Mouse (Mus musculus): ENCODE results near the gene Antxr1.
A peak's percentile ranks its signal among the peaks of the same experiment; 100 is the strongest.

Gene Antxr1

DNA sequence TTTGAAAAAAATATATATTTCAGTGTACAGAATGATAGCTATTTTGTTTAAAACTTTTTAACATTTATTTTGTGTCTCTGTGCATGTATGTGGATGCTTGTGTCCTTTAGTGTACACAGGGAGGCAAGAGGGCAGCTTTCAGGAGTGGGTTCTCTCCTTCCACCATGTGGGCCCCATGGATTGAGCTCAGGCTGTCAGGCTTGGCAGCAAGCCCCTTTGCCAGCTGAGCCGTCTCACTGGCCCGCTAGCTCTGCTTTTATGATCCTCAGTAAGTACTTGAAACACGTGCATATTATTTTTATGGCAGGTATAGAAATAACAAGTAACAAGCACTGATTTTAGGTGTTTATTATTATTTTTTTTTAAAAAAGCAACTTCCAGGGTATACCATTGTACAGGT lies 202.1 kb downstream of the Antxr1 start:
- DNase-seq, result peak; percentile 62

DNA sequence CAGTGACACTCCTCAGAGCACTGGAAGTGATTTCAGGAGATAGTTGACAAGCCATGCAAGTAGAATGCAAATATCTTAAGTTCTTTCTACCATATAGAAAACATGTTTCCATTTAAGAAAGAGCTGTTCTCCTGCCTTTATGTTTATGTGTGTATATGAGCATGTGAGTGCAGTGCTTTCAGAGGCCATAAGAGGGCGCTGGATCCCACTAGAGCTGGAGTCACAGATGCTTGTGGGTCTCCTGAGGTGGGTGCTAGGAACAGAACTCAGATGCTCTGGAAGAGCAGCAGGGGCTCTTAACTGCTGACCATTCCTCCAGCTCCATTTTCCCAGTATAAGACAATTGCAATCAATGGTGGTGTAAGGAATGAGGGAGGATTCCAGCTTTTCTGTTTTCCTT lies 204.5 kb downstream of the Antxr1 start:
- no peak for DNase-seq

DNA sequence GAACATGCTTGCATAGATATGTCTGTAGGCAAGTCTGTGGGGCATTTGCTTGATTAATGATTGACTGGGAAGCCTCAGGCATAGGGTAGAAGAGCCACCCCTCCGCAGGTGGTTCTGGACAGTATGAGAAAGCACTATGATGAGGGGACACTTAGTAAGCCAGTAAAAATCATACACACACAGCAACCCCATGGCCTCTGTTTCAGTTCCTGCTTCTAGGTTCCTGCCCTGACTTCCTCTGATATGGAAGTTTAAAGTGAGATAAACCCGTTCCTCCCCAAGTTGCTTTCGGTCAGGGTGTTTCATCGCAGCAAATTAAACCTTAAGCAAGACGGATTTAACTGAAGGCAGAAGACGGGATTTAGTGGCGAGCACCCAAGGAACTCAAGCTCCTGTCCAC lies 205.0 kb downstream of the Antxr1 start:
- peak; percentile 82 for DNase-seq

DNA sequence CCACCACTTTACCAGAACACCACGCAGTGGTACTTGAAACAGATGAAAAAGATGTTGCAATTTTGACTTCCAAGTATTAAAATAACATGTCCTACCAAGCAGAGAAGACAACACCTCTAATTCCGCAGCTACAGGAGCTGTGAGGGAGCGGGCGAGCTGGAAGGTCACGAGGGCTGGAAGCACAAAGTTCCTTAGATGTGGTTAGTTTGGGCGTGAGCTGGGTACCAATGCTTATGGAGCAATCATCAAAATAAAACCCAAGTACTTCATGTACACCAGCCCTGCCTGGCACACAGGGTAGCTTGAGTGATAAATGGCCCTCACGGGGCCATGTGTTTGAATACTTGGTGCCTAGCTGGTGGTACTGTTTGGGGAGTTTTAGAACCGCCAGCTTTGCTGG lies 205.8 kb downstream of the Antxr1 start:
- peak; percentile 84 for DNase-seq

DNA sequence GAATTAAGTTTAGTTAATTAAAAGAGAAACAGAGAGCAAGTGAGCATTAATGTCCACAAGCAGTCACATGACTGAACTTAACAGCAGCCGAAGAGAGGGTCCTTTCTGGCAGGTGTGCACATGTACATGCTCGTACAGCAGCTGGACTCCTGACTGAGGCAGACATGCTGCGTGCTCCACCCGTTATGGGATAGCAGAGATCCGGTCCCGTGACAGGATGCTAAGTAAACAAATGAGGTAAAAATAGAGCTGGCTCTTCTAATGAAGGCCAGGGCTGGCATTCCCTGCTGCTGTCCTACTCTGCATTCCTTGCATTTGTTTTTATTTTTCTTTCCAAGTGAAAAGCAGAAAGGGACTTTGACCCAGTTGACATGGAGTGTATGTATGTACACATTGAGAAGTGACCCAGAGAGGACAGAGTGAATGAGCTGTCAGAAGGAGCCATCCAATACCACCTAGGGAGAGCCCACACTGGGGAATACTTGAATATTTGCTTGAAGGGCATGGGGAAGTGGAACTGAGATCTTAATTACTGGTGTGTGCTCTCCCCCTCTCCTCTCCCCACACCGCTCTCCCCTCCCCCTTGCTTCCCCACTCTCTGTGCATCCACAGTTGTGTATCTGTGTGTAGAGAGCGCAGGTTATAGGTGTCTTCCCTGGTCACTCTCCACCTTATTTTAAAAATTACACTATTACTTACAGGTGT lies 208.4 kb downstream of the Antxr1 start:
- peak; percentile 87 for DNase-seq

DNA sequence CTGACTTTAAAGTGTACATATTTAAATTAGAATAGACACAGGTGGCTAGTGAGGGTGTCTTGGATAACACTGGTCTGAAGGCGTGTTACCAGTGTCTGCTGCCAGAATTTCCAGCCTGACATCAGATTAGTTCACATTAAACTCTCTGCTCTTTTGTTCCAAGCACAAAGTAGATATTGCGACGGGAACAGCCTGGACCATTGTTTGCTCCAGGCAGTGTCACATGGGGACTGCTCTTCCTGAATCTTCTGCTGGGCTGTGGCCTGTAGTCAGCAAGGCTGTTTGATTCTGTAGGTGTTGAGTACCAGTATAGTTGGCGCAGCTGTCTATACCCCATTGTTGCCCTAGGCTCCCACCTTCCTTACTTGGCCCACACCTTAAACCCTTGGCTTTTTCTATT lies 211.6 kb downstream of the Antxr1 start:
- peak; percentile 70 for DNase-seq

DNA sequence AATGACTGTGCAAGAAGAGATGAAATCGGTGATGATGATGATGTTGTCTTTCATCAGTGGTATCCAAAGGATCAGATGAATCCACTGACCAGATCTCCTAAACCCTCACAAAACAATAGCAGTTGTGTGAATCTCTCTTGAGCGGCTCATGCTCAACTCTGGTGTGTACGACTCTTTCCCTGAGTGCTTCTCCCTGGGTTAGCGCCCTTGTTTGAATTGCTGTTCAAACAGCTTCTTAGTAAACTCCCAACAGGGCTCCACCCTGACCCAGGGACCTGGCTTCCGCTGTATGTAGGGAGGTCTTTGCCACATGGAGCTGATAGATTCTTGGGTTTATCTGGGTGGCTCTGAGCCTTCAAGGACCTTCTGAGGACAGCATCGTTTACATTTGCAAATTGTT lies 212.2 kb downstream of the Antxr1 start:
- peak; percentile 4 for DNase-seq

DNA sequence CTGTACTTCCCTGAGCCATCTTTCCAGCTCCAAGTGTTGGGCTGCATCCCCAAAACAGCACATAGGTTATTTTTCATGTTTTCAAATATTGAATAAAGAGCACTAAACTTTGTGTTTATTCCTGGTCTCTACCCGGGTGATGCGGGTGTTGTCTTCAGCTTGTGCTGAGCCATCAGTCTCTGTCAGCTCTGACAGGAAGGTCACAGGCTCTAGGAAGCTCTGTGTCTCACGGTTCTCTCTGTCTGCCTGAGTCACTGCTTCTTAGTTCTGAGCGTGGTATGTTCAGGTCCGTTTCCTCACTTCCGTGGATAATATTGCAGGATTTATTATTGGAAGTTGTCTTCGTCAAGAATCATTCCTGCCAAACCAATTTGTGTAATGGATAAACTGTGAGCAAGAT lies 213.7 kb downstream of the Antxr1 start:
- peak; percentile 79 for DNase-seq

DNA sequence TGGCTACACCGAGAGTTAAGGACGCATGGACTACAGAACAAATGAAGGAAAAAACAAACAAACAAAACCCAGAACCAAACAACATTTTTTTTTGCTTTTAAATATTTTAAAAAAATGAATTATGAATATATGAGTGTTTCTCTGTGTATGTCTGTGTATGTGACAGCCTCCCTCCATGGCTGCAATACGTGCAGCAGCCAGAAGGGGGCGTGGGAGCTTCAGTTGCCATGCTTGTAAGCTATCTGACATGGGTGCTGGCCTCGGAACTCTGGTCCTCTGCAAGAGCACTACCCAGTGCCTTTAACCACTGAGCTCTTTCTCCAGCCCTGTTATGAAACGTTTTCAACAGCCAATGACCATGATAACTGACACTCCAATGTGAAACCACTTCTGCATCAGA lies 215.0 kb downstream of the Antxr1 start:
- peak; percentile 61 for DNase-seq

DNA sequence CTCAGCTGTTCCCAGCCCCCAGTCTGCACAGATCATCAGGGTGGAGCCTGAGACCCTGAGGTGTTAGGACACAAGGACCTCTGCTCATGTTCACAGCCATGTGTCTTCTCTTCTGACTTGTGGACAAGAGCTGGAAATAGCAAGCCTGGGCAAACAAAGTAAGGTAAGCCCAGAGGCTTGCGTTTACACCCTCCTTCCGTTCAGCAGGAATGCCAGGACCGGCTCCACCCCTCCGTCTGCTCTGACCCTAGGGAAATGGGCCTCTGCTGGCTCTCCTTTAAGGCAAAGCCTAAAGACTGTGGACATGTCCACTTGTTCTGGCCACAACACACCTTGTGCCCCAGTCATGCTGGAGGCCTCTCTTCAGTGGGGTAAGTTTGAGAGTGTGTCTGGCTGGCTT lies 215.6 kb downstream of the Antxr1 start:
- DNase-seq, result no peak

DNA sequence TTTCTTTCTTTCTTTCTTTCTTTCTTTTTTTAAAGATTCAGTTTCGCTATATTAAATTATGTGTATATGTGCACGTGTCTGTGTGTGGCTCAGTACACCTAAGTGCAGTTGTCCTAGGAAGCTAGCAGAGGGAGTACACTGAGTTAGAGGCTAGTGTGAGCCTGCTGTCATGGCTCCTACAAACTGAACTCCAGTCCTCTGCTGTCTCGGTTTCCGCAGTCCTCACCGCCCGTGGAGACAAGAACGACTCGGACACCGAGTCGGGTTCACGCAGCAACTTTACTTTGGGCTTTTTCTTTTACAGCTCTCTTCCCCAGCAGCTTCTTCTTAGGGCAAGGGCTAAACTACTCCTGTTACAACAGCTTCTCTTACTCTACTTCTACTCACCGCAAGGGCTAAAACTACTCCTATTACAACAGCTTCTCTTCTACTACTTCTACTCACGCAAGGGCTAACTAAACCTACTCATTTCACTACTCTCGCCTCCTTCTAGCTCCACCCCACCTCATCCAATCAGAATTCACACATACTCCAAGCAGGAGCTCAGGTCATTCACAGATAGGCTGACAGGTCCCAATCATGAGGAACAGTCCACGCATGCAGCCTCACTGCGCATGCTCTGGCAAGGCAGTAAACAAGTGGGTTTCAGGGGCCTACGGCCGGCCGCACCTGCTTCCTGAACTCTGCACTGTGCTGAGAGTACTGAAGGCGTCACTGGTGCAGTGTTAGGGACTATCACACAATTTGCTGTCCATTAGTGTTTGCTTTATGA lies 216.4 kb downstream of the Antxr1 start:
- DNase-seq, result peak; percentile 61

DNA sequence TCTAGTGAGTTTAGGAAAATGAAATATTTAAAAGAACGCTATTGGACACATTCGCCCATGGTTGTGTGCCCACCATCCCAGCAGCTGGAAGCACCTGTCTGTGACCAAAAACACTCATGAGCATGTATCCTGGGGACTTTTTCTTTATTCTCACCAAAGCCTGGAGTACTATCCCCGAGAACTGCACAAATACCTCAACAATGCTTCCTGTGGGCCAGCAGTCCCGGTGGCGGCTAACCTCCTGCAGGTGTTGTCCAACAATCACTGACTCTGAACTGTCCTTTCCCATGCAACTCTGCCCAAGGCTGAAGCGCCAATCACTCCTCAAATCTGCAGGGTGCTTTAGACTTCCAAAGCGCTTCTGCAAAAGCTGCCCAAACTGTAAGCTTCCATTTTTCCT lies 219.0 kb downstream of the Antxr1 start:
- peak; percentile 70 for DNase-seq

DNA sequence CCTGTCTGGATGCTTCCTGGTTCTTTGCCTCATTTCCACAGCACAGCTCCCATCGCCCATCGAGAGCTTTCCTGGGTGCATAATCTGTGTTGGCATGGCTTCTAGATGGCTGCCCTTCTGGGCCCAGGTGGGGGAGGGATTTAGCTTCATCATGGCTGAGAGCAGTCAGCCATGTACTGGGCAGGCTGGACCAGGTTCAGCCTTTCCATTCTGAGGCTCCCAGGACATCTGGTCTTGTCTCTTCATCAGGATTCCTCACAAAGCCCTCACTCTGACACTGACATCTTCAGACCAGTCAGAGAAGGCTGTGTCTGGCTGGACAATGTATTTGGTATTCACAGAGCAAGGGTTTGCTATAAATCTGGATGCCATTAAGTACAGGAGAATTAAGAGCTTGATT lies 219.6 kb downstream of the Antxr1 start:
- no peak for DNase-seq

DNA sequence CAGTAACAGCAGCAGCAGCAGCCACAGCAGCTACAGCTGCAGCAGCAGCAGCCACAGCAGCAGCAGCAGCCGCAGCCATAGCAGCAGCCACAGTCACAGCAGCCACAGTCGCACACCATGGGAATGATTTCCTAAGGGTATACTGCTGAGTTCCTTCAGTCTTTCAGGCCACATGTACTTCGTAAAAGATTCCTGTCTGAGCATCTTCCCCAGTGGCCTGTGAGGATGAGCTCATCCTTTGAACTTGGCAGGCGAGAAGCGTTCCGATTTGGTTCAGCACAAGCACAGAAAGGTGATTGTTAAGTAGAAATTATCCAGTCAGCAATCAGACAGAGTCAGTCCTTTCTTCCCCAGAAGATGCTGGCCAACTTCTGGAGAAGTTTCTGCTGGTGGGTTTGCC lies 223.5 kb downstream of the Antxr1 start:
- peak; percentile 94 for DNase-seq

DNA sequence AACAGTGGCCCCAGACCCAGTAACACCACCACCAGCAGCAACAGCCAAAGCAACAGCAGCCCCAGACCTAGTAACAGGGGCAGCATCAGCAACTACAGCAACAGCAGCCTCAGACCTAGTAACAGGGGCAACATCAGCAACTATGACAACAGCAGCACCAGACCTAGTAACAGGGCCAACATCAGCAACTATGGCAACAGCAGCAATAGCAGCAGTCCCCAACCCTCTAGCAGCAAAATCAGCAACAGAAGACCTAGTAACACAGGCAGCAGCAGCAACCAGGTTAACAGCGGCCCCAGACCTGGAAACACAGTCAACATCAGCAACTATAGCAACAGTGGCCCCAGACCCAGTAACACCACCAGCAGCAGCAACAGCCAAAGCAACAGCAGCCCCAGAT lies 224.1 kb downstream of the Antxr1 start:
- peak; percentile 86 for DNase-seq

DNA sequence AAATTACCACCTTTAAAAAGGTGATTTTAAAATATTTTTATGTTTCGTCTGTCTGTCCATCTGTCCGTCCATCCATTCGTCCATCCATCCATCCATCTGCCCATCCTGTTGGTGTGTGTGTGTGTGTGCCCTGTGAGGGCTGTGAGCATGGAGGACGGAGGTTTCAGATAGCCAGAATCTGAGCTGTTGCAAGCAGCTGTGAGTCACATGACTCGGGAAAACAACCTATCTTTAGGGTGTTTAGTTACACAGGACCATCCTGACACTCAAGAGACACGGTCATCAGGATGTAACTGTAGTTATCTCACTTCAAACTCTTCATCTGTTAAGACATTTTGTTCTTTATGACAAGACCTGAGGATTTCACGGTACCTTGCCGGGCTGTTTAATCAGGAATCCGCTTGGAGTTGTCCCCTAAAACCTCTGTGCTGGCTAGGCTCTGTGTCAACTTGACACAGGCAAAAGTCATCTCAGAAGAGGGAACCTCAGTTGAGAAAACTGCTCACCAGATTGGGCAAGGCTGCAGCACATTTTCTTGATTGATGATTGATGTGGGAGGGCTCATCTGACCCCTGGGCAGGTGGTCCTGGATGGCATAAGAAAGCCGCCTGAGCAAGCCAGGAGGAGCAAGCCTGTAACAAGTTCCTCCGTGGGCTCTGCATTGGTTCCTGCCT lies 231.4 kb downstream of the Antxr1 start, which contains the start of gene D6Ertd527e:
Gene D6Ertd527e (plus strand): TSS at position 624 of the 674 bp plus-strand sequence.
- peak; percentile 70 for DNase-seq

DNA sequence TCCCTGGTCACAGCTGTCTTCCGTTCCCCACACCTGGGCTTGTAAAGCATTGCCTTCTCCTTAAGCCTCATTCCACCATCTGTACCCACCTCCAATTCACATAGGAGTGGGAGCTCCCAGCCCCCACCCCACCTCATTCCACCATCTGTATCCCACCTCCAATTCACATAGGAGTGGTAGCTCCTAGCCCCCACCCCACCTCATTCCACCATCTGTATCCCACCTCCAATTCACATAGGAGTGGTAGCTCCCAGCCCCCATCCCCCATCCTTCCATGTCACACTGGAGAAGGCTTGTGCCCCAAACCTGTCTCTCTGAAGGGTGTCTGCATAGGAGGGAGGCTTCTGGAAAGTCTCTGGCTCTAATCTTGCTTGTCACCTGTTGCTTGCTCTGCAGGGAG lies 232.3 kb downstream of the Antxr1 start:
- peak; percentile 81 for DNase-seq

DNA sequence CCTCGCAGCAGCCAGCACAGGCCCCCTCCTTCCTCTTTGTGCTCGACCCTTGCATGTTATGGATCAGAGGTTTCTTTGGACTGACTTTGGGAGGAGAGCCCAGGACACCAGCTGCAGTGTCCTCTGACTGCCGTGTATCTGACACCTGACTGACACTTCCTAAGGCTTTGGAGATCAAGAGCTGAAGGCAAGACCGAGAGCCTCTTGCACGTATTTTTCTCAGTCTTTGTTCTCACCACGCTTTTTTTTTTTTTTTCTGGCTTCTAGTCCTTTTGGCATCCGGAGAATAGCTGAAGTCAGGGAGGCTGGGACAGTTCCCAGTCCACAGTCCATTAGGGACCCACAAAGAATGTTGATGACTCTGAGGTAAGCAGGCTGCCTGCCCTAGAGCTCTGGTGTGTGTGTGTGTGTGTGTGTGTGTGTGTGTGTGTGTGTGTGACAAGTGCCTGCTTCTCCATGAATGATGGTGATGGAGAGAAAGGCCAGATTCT lies 233.2 kb downstream of the Antxr1 start:
- DNase-seq, result peak; percentile 92

DNA sequence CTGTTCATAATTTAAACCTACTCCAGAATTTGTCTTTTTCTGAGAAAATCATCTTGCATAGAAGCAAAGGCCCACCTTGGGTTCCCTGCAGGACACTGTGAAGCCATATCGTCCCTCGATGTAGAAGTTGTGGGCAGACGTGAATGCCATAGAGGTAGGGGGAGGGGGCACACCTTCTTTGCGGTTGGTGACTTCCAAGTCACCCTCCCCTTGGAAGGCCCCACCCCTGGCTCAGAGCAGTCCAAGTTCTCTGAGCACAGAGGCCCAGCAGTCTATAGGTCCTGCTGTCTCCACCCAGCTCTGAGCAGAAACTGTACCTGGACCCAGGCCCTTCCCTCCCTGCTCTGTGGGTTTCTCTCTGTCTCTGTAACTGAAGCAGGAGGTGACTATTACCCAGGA lies 233.7 kb downstream of the Antxr1 start:
- DNase-seq, result no peak

DNA sequence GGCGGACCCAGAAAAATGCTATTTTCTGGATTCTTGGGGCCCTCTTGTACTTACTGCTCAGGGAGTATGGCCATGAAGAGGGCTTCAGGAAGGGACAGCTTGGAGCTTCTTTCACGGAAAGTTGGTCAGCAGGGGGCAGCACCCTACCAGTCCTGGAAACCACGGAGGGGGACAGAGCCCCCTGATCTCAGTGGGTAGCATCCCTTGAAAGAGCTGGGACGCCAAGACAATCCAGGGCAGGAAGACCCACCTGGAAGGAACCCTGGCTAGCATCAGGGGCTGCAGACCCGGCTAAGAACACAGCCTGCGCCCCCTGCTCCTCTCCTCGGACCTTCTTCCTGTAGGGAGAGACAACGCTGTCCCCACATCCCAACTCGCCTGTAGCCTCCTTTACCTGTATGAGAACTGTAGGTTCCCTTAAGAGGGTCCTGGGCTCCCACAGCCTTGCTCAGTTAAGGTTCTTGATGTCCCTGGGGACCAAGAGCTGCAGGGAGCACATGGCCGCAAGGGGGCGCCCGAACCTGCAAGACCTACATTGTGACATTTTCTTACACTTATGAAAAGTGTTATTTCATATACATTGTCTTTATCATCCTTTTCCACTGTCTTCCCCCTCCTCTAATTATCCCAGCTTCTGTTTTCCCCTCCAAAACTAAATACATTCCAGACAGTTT lies 234.2 kb downstream of the Antxr1 start:
- peak; percentile 96 for DNase-seq

DNA sequence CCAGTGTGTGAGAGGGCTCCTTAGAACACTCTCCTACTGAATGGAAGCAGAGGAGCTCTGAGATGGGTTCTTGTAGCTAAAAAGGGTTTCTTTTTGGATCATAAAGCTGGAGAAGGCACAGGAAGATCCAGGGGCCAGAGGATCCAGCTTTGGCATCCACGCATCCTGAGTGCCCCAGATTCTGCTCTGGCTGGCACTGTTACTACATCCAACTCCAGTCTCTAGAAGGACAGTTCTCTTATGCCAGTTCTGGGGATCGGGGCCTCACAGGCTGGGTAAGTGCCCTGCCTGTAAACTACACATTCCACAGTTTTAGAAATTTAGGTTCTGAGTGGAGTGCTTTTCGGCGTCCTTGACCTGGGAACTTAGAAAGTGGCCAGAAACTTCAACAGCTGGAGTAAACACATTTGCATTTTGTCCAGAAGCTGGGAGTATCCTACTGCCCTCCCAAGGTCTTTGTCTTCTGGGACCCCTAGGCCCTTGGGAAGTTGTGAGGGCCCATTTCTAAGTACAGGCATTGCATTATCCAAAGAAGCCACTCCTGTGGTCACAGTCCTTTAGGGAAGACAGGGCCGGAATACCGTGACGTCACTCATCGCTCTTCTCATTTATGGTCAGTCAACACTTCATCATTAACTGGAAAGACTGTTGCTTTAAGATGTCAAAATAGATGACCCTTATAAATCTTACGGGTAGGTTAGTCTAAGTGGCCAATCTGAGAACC lies 235.2 kb downstream of the Antxr1 start:
- DNase-seq, result peak; percentile 87

DNA sequence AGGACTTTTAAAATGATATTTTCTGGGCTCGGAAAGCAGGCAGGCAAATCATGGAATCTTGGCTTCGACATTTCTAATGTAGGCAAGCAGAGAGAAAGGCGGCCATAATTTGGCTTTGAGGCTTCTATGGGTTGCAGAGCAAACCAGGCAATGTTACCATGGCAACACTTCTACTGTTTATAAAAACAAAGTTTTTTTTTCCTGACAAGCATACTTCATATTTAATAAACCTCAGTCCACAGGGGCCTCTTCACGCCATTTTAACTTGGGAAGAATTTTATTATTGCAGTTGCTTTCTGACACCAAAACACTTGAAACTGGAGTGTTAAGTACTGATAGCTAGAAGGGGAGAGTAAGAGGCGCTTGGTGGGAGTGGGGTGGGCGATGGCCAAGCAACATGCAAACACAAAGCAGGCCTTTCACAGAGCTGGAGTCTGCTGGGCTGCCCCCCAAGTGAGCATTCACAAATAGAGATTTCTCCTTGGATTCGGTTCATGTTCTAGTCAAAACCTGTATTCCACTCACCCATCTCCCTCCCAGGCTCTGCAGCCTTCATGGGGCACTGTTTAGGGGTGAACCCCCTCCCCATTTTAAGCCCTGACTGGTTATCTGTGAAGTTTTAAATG lies 235.8 kb downstream of the Antxr1 start:
- peak; percentile 86 for DNase-seq
